Comparison of ENCODE assay signal across 25 mouse cellular contexts in the genomic region with DNA sequence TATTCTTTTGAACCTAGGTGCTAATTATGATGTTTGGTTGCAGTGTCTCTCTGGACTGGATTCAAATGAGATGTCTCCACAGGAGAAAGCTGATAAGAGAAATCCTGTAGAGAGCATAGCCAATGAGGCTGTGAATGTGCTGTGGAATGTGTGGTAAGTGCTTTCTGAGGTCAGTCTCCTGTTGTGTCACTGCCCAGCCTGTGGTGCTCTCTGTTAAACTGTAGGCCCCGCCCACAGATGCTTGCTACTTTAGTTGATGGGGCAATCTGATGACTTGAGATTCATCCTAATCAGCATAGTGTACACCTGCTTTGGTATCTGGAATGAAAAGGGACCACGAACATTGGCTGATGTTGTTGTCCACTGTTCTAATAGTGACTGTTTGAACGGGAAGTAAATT. TPM values are rescaled to one million over a fixed set of nuclear protein-coding genes. Genes with fewer than 3 reads are reported as not detected.
A peak's percentile ranks its signal among the peaks of the same experiment; 100 is the strongest.
DNase-seq lines count a peak whose midpoint lies in the region; ATAC-seq lines count a peak whose summit lies in the region.
"Had no signal": no experiment of that assay in that cellular context is flagged by ENCODE, and none has a peak within 500 bp of the region (broad histone marks: within the 10 kb centered on the region; RNA-seq: fewer than 3 reads in every experiment).

No protein-coding gene starts in this region.

- H3K4me3 ChIP-seq in forebrain, embryonic 11.5 days (ENCODE audit: low read depth, low read length), result no peak overlapping the region
- H3K4me3 ChIP-seq: embryonic facial prominence, embryonic 15.5 days; erythroblast, embryonic 14.5 days; forebrain, embryonic 10.5 days; forebrain, embryonic 15.5 days; heart, embryonic 15.5 days; hindbrain, embryonic 10.5 days had no signal

- ATAC-seq in granulocyte monocyte progenitor cell, adult 5-6 weeks (replicated peaks; ENCODE audit: poor library complexity, severe bottlenecking), result peak; percentile 50
- no peak for ATAC-seq in forebrain, embryonic 11.5 days (replicated peaks; ENCODE audit: low FRiP score)
- ATAC-seq: activated CD4-positive, CD25-positive, alpha-beta regulatory T cell, adult 4 months; forebrain, embryonic 15.5 days; intestine, embryonic 16.5 days had no signal

- no peak overlapping the region for H3K9ac ChIP-seq in forebrain, embryonic 11.5 days (ENCODE audit: low read length)
- H3K9ac ChIP-seq: embryonic facial prominence, embryonic 15.5 days; forebrain, embryonic 15.5 days; heart, embryonic 15.5 days; hindbrain, embryonic 14.5 days had no signal

- H3K4me1 ChIP-seq in forebrain, embryonic 11.5 days (replicated peaks; ENCODE audit: control insufficient read depth, insufficient read depth, low read length), result no peaks in the 10 kb centered on the region

- H3K4me2 ChIP-seq in forebrain, embryonic 11.5 days (ENCODE audit: low read depth, low read length, severe bottlenecking), result no peak overlapping the region
- H3K4me2 ChIP-seq: embryonic facial prominence, embryonic 15.5 days; forebrain, embryonic 15.5 days; heart, embryonic 11.5 days; heart, embryonic 15.5 days; hindbrain, embryonic 14.5 days had no signal

- H3K9me3 ChIP-seq in forebrain, embryonic 11.5 days (ENCODE audit: control insufficient read depth, low read length), result no peaks in the 10 kb centered on the region
- H3K9me3 ChIP-seq: embryonic facial prominence, embryonic 15.5 days; forebrain, embryonic 10.5 days; forebrain, embryonic 15.5 days; heart, embryonic 15.5 days; hindbrain, embryonic 10.5 days had no signal

- peaks cover 4% of the 10 kb centered on the region; the same call in 1 of the 2 replicates for H3K36me3 ChIP-seq in forebrain, embryonic 11.5 days (ENCODE audit: control insufficient read depth, insufficient read depth, low read length)

- no peak overlapping the region for H3K27ac ChIP-seq in forebrain, embryonic 11.5 days (ENCODE audit: low read depth, low read length)
- H3K27ac ChIP-seq: embryonic facial prominence, embryonic 15.5 days; forebrain, embryonic 10.5 days; forebrain, embryonic 15.5 days; heart, embryonic 15.5 days; hindbrain, embryonic 10.5 days; hindbrain, embryonic 14.5 days had no signal

- H3K27me3 ChIP-seq in forebrain, embryonic 11.5 days (ENCODE audit: control insufficient read depth, insufficient read depth, low read length), result no peaks in the 10 kb centered on the region
- H3K27me3 ChIP-seq: CH12.LX; embryonic facial prominence, embryonic 15.5 days; forebrain, embryonic 15.5 days; heart, embryonic 15.5 days had no signal

- peak; percentile 5 for DNase-seq in adrenal gland, adult 2 months
- no peak for DNase-seq in adrenal gland, adult 8-10 months
- DNase-seq in lung, postnatal 36 days, result peak; percentile 21
- no peak for DNase-seq in lung, adult 18-20 months
- no peak for DNase-seq in embryo, embryonic 10 days (ENCODE audit: low spot score)
- DNase-seq in forebrain, embryonic 11.5 days (ENCODE audit: low spot score), result no peak
- DNase-seq: adrenal gland, postnatal 10 days; cerebellum, adult 2 months; cerebellum, postnatal 10 days; embryo, embryonic 11 days; gastrocnemius, postnatal 36 days; heart, adult 18-20 months; heart, postnatal 14 days had no signal

- WGBS in forebrain, embryonic 11.5 days, result 94% methylated on average over 3 of the region's 3 CpGs

RNA-seq across cellular contexts. Expression of a gene that starts 4.0 kb away (rescaled TPM):
- total RNA-seq in adrenal gland, adult 2 months (2021), result 10 to 100 TPM; 27.8 to 32.1 TPM
- 13.4 and 14.0 TPM in 2 replicates for polyA plus RNA-seq in adrenal gland, adult 2 months (2012; rRNA removed)
- 10 to 100 TPM; 29.4 to 34.5 (median 32.5) TPM for total RNA-seq in adrenal gland, adult 8-10 months (2022)
- total RNA-seq in granulocyte monocyte progenitor cell, adult 5-6 weeks (2014; fragmentation: Nextera tagmentation), result 40.6 and 49.3 TPM in 2 replicates
- 40.9 and 52.5 TPM in 2 replicates for total RNA-seq in granulocyte monocyte progenitor cell, adult 5-6 weeks (2017)
- polyA plus RNA-seq in forebrain, embryonic 11.5 days (2014; fragmentation: Nextera tagmentation; extraction: Ambion mirVana), result 50.8 and 53.2 TPM in 2 replicates

RNA-seq across cellular contexts. Expression of a gene that starts 23.1 kb away (rescaled TPM):
- total RNA-seq in adrenal gland, adult 2 months (2021), result 10 to 100 TPM; 30.9 to 37.7 TPM
- polyA plus RNA-seq in adrenal gland, adult 2 months (2012; rRNA removed), result 4.8 and 5.1 TPM in 2 replicates
- total RNA-seq in adrenal gland, adult 8-10 months (2022), result 10 to 100 TPM; 36.3 to 49.1 (median 39.1) TPM
- total RNA-seq in granulocyte monocyte progenitor cell, adult 5-6 weeks (2014; fragmentation: Nextera tagmentation), result 52.7 and 53.4 TPM in 2 replicates
- 8.0 and 9.4 TPM in 2 replicates for total RNA-seq in granulocyte monocyte progenitor cell, adult 5-6 weeks (2017)
- polyA plus RNA-seq in forebrain, embryonic 11.5 days (2014; fragmentation: Nextera tagmentation; extraction: Ambion mirVana), result 34.9 and 39.1 TPM in 2 replicates

RNA-seq across cellular contexts. Expression of a gene that starts 57.4 kb away (rescaled TPM):
- total RNA-seq in adrenal gland, adult 2 months (2021), result 10 to 100 TPM; 24.5 to 29.4 TPM
- 11.7 and 12.6 TPM in 2 replicates for polyA plus RNA-seq in adrenal gland, adult 2 months (2012; rRNA removed)
- total RNA-seq in adrenal gland, adult 8-10 months (2022), result 10 to 100 TPM; 29.1 to 39.6 (median 34.1) TPM
- total RNA-seq in granulocyte monocyte progenitor cell, adult 5-6 weeks (2014; fragmentation: Nextera tagmentation), result 34.4 and 41.3 TPM in 2 replicates
- 34.6 and 37.6 TPM in 2 replicates for total RNA-seq in granulocyte monocyte progenitor cell, adult 5-6 weeks (2017)
- 12.1 and 12.5 TPM in 2 replicates for polyA plus RNA-seq in forebrain, embryonic 11.5 days (2014; fragmentation: Nextera tagmentation; extraction: Ambion mirVana)

Comparison
In these comparisons a context has a peak if more than half of its experiments do, and no peak if none do; other contexts are left out.
1. DNase-seq: peak in adrenal gland, adult 2 months (single experiment) and lung, postnatal 36 days (single experiment); none in adrenal gland, adult 8-10 months (single experiment), lung, adult 18-20 months (0 of 2), embryo, embryonic 10 days (single experiment) and forebrain, embryonic 11.5 days (single experiment).